11 mouse cellular contexts compared by ENCODE assay signal in the genomic region with DNA sequence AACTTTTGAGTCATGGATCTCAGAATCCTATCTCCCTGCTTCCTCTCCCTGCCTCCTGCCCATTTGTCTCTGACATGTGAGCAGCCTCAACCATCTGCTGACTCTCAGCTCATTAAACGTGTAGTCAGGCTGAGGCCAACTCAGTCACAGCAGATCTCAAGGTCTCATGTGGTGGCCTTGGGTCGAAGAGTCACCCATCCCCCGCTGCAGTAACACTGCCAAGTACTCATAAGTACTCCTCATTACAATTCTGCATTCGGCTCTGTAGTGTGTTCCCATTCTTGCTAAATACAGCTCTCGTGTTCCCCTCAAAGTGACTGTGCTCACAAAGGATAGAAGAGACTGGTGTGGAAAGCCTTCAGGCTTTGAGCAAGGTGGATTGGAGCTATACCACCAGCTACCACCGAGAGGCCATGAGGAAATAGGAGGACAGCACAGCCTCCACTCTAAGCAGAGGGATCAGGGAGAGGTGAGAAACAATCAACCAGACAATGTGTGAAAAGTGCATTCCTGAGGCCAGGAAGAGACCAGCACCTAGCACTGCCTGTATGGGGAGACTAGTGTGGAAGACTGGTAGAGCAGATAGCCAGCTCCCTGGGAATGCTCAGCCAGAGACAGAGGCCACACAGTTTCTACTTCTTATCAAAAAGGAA.
A peak's percentile ranks its signal among the peaks of the same experiment; 100 is the strongest.
DNase-seq lines count a peak whose midpoint lies in the region; ATAC-seq and TF ChIP-seq lines count a peak whose summit lies in the region.
"Had no signal": no experiment of that assay in that cellular context is flagged by ENCODE, and none has a peak within 500 bp of the region (broad histone marks: within the 10 kb centered on the region; RNA-seq: fewer than 3 reads in every experiment).

No protein-coding gene starts in this region.

- TF ChIP-seq CTCF in liver, adult 2 months (IDR thresholded peaks at IDR 0.05; ENCODE audit: low read depth, low read length), result no peak

- H3K27me3 ChIP-seq in liver, adult 2 months (ENCODE audit: control insufficient read depth, insufficient read depth, low read length), result no peaks in the 10 kb centered on the region
- H3K27me3 ChIP-seq: limb, embryonic 13.5 days; Patski had no signal

- no peak for TF ChIP-seq POLR2A in liver, adult 2 months (IDR thresholded peaks at IDR 0.05; ENCODE audit: extremely low read depth, insufficient read depth, low read length)

- H3K36me3 ChIP-seq in liver, adult 2 months (ENCODE audit: control insufficient read depth, insufficient read depth, low read length), result peaks cover 12% of the 10 kb centered on the region

- no peak overlapping the region for H3K4me3 ChIP-seq in liver, adult 2 months (ENCODE audit: insufficient read depth, low read depth, low read length)
- H3K4me3 ChIP-seq: limb, embryonic 13.5 days had no signal

- WGBS in liver, adult 2 months, result 37% methylated on average over 6 of the region's 6 CpGs

- no peak overlapping the region for H3K9ac ChIP-seq in liver, adult 2 months (ENCODE audit: low read depth, low read length)
- H3K9ac ChIP-seq: limb, embryonic 13.5 days had no signal

- H3K4me1 ChIP-seq in liver, adult 2 months (ENCODE audit: control insufficient read depth, insufficient read depth, low read length), result peaks cover 18% of the 10 kb centered on the region

- DNase-seq in frontal cortex, postnatal 25 days (ENCODE audit: low spot score in 2 of 2), result no peak
- DNase-seq in liver, adult 2 months (ENCODE audit: extremely low read depth, low read depth, low spot score), result peak; percentile 57
- no peak for DNase-seq in liver
- peak; percentile 17 for DNase-seq in cerebellum, adult 9-11 months
- peak; percentile 9 to 15 for DNase-seq in layer of hippocampus, postnatal 14 days (ENCODE audit: low spot score in 2 of 2)
- DNase-seq in embryo, embryonic 11 days, result no peak
- no peak for DNase-seq in gastrocnemius, adult 8-10 months (ENCODE audit: low spot score in 2 of 2)
- DNase-seq: B cell, adult 2 months had no signal

- H3K27ac ChIP-seq in liver, adult 2 months (replicated peaks; ENCODE audit: insufficient read depth, low read depth, low read length), result no peak overlapping the region
- H3K27ac ChIP-seq: limb, embryonic 13.5 days had no signal

- peak; percentile 27; the same call in 1 of the 2 replicates for ATAC-seq in frontal cortex, adult (ENCODE audit: low TSS enrichment)
- ATAC-seq: Patski had no signal

- no peaks in the 10 kb centered on the region for H3K79me2 ChIP-seq in liver, adult 2 months (ENCODE audit: control insufficient read depth, insufficient read depth, low read length)

Comparison
In these comparisons a context has a peak if more than half of its experiments do, and no peak if none do; other contexts are left out.
1. DNase-seq: peak in liver, adult 2 months (single experiment), cerebellum, adult 9-11 months (single experiment) and layer of hippocampus, postnatal 14 days (2 of 2); none in frontal cortex, postnatal 25 days (0 of 2), liver (single experiment), embryo, embryonic 11 days (single experiment) and gastrocnemius, adult 8-10 months (0 of 2).